Mouse (Mus musculus): ENCODE results near the gene Rps10. TPM values are rescaled to one million over a fixed set of nuclear protein-coding genes. Genes with fewer than 3 reads are reported as not detected.

Rps10 gene
- total and polyA plus RNA-seq, 3 experiments, result 2,522 to 3,437 (median 3,351) TPM

GRCm38 (mm10) chr17:27596376-27597190, 39.9 kb downstream of the Rps10 start:
- Histone ChIP-seq H3K27me3 (replicated peaks) (no peaks in the 10 kb centered on the region), H3K79me2 (replicated peaks; ENCODE audit: control insufficient read depth, extremely low read depth, insufficient read depth, poor library complexity, severe bottlenecking) (peaks cover 4% of the 10 kb centered on the region), H3K4me2 (ENCODE audit: insufficient read depth, low read depth, poor library complexity, severe bottlenecking) (no peak overlapping the region), H3K27ac (ENCODE audit: insufficient read depth, low read depth) (no peak overlapping the region), H3K4me3 (replicated peaks in 1 of 3; ENCODE audit: low read depth in 2 of 3, low read length in 2 of 3, poor library complexity in 1 of 3) (no peak overlapping the region), H3K9ac (ENCODE audit: insufficient read depth, low read depth) (no peak overlapping the region), H3K36me3 (replicated peaks in 1 of 2; ENCODE audit: control insufficient read depth in 1 of 2, insufficient read depth in 1 of 2, low read length in 1 of 2) (peaks cover 29 to 49% of the 10 kb centered on the region in 2 experiments), H3K9me3 (replicated peaks; ENCODE audit: low read length) (no peaks in the 10 kb centered on the region), H3K4me1 (ENCODE audit: control insufficient read depth in 1 of 2, insufficient read depth in 2 of 2) (peaks cover 5 to 41% of the 10 kb centered on the region in 2 experiments)
- dilution Hi-C loops (cut with MboI; ENCODE audit: extremely low pct_ligation_motif_present, extremely low pct_unique_long_range_greater_than_20kb, low sequenced_read_pairs) (no loop called here), in situ Hi-C loops (cut with MboI; ENCODE audit: low pct_ligation_motif_present, low pct_unique_long_range_greater_than_20kb, low sequenced_read_pairs) (no loop called here)
- TF ChIP-seq NRF1 (IDR thresholded peaks at IDR 0.05; ENCODE audit: low read depth, low read length), result no peak
- no peak for TF ChIP-seq SIN3A (IDR thresholded peaks at IDR 0.05; ENCODE audit: low read length)
- no peak for TF ChIP-seq ELF1 (IDR thresholded peaks at IDR 0.05; ENCODE audit: low read depth, low read length)
- TF ChIP-seq POLR2AphosphoS2 (IDR thresholded peaks at IDR 0.05; ENCODE audit: low read depth, low read length), result no peak
- no peak for TF ChIP-seq TBP (conservative IDR thresholded peaks at IDR 0.05; ENCODE audit: low read depth, low read length)
- TF ChIP-seq TCF12 (IDR thresholded peaks at IDR 0.05; ENCODE audit: low read depth, low read length), result no peak
- TF ChIP-seq JUND (conservative IDR thresholded peaks at IDR 0.05; ENCODE audit: low read depth, low read length), result no peak
- TF ChIP-seq BHLHE40 (IDR thresholded peaks at IDR 0.05; ENCODE audit: low read depth, low read length), result no peak
- TF ChIP-seq EP300 (IDR thresholded peaks at IDR 0.05; ENCODE audit: low read length), result no peak
- no peak for DNase-seq (ENCODE audit: extremely low read depth)

- in situ Hi-C loops (cut with MboI; ENCODE audit: low pct_ligation_motif_present, low pct_unique_long_range_greater_than_20kb, low sequenced_read_pairs) (no loop called here), dilution Hi-C loops (cut with MboI; ENCODE audit: extremely low pct_ligation_motif_present, extremely low pct_unique_long_range_greater_than_20kb, low sequenced_read_pairs) (no loop called here)
- Histone ChIP-seq H3K79me2 (replicated peaks; ENCODE audit: control insufficient read depth, extremely low read depth, insufficient read depth, poor library complexity, severe bottlenecking) (peaks cover 4% of the 10 kb centered on the region), H3K36me3 (replicated peaks in 1 of 2; ENCODE audit: control insufficient read depth in 1 of 2, insufficient read depth in 1 of 2, low read length in 1 of 2) (peaks cover 29 to 56% of the 10 kb centered on the region in 2 experiments), H3K4me2 (ENCODE audit: insufficient read depth, low read depth, poor library complexity, severe bottlenecking) (no peak overlapping the region), H3K9me3 (replicated peaks; ENCODE audit: low read length) (no peaks in the 10 kb centered on the region), H3K4me3 (replicated peaks in 1 of 3; ENCODE audit: low read depth in 2 of 3, low read length in 2 of 3, poor library complexity in 1 of 3) (no peak overlapping the region), H3K27me3 (replicated peaks) (no peaks in the 10 kb centered on the region), H3K4me1 (ENCODE audit: control insufficient read depth in 1 of 2, insufficient read depth in 2 of 2) (peaks cover 8 to 38% of the 10 kb centered on the region in 2 experiments), H3K9ac (ENCODE audit: insufficient read depth, low read depth) (no peak overlapping the region), H3K27ac (ENCODE audit: insufficient read depth, low read depth) (no peak overlapping the region)
- no peak for TF ChIP-seq CHD2 (IDR thresholded peaks at IDR 0.05; ENCODE audit: low read length)
- no peak for DNase-seq (ENCODE audit: extremely low read depth)
Observed at GRCm38 (mm10) chr17:27595659-27596375, 40.7 kb downstream of the Rps10 start.

GRCm38 (mm10) chr17:27592565-27592910, 43.9 kb downstream of the Rps10 start:
- no peak for TF ChIP-seq ZC3H11A (IDR thresholded peaks at IDR 0.05; ENCODE audit: low read depth, low read length)
- TF ChIP-seq ZKSCAN1 (IDR thresholded peaks at IDR 0.05; ENCODE audit: borderline replicate concordance, low read depth, low read length), result no peak
- no peak for TF ChIP-seq CHD2 (IDR thresholded peaks at IDR 0.05; ENCODE audit: low read length)
- TF ChIP-seq MXI1 (IDR thresholded peaks at IDR 0.05; ENCODE audit: low read depth, low read length), result no peak
- no peak for TF ChIP-seq HCFC1 (IDR thresholded peaks at IDR 0.05; ENCODE audit: low read depth, low read length)
- no peak for TF ChIP-seq PAX5 (IDR thresholded peaks at IDR 0.05; ENCODE audit: low read length)
- no peak for TF ChIP-seq POLR2AphosphoS2 (IDR thresholded peaks at IDR 0.05; ENCODE audit: low read depth, low read length)
- TF ChIP-seq EP300 (IDR thresholded peaks at IDR 0.05; ENCODE audit: low read length), result no peak
- TF ChIP-seq KAT2A (IDR thresholded peaks at IDR 0.05; ENCODE audit: insufficient replicate concordance, low read length), result no peak
- no peak for TF ChIP-seq RCOR1 (conservative IDR thresholded peaks at IDR 0.05; ENCODE audit: low read depth, low read length)
- no peak for TF ChIP-seq NELFE (IDR thresholded peaks at IDR 0.05; ENCODE audit: low read depth, low read length)
- TF ChIP-seq ELF1 (IDR thresholded peaks at IDR 0.05; ENCODE audit: low read depth, low read length), result no peak
- TF ChIP-seq E2F4 (IDR thresholded peaks at IDR 0.05; ENCODE audit: insufficient replicate concordance, low read depth, low read length), result no peak
- TF ChIP-seq CTCF (conservative IDR thresholded peaks at IDR 0.05 in 1 of 2, IDR thresholded peaks at IDR 0.05 in 1 of 2; ENCODE audit: low read depth in 2 of 2, low read length in 2 of 2), result no peak
- H3K27me3 ChIP-seq (replicated peaks), result no peaks in the 10 kb centered on the region
- in situ Hi-C loops (cut with MboI; ENCODE audit: low pct_ligation_motif_present, low pct_unique_long_range_greater_than_20kb, low sequenced_read_pairs) (no loop called here), dilution Hi-C loops (cut with MboI; ENCODE audit: extremely low pct_ligation_motif_present, extremely low pct_unique_long_range_greater_than_20kb, low sequenced_read_pairs) (no loop called here)
- peak overlapping the region in 1 of 3 experiments; percentile 31 for H3K4me3 ChIP-seq (replicated peaks in 1 of 3; ENCODE audit: low read depth in 2 of 3, low read length in 2 of 3, poor library complexity in 1 of 3)
- peak overlapping the region; percentile 26 for H3K27ac ChIP-seq (ENCODE audit: insufficient read depth, low read depth)
- H3K4me2 ChIP-seq (ENCODE audit: insufficient read depth, low read depth, poor library complexity, severe bottlenecking), result no peak overlapping the region
- peaks cover 8 to 27% of the 10 kb centered on the region in 2 experiments for H3K4me1 ChIP-seq (ENCODE audit: control insufficient read depth in 1 of 2, insufficient read depth in 2 of 2)
- no peak overlapping the region for H3K9ac ChIP-seq (ENCODE audit: insufficient read depth, low read depth)
- DNase-seq (ENCODE audit: extremely low read depth), result no peak
- H3K79me2 ChIP-seq (replicated peaks; ENCODE audit: control insufficient read depth, extremely low read depth, insufficient read depth, poor library complexity, severe bottlenecking), result no peaks in the 10 kb centered on the region
- H3K9me3 ChIP-seq (replicated peaks; ENCODE audit: low read length), result no peaks in the 10 kb centered on the region
- H3K36me3 ChIP-seq (replicated peaks in 1 of 2; ENCODE audit: control insufficient read depth in 1 of 2, insufficient read depth in 1 of 2, low read length in 1 of 2), result peaks cover 39 to 86% of the 10 kb centered on the region in 2 experiments
